Mouse (Mus musculus) ovary, postnatal 10 days (tissue): ENCODE data around the gene Snrpd2.

Experiments
- DNase-seq: peaks from one replicate; pipeline ENCODE4 v3.0.0; 2022; ENCODE audit warnings: low spot score

Snrpd2 gene

GRCm38 (mm10) chr7:19178035-19178434 is 28.5 kb downstream of the Snrpd2 start:
- DNase-seq, result no peak

- no peak for DNase-seq
Observed at GRCm38 (mm10) chr7:19178443-19179092, 29.0 kb downstream of the Snrpd2 start.

- no peak for DNase-seq
Observed at GRCm38 (mm10) chr7:19179173-19179572, 29.7 kb downstream of the Snrpd2 start.

- DNase-seq, result no peak
Observed at GRCm38 (mm10) chr7:19179936-19180335, 30.4 kb downstream of the Snrpd2 start.

- no peak for DNase-seq
Observed at GRCm38 (mm10) chr7:19180862-19181429, 31.4 kb downstream of the Snrpd2 start.

- DNase-seq, result no peak
Observed at GRCm38 (mm10) chr7:19184250-19184649, 34.7 kb downstream of the Snrpd2 start.

DNA sequence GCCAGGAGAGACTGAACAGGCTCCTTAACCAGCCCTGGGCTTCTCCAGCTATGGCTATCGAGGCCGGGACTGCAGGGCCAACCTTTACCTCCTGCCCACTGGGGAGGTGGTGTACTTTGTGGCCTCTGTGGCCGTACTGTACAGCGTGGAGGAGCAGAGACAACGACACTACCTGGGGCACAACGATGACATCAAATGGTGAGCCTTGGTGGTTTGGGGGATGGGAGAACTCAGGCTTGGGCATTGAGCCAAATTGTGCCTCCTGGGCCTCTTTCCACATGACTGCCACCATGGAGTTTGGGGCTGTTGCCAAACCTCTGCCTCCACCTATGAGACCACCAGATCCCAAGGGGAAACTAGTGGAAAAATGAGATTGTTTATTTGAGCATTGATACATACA is 35.2 kb downstream of the Snrpd2 start:
- DNase-seq, result no peak

- DNase-seq, result no peak
Observed at GRCm38 (mm10) chr7:19194676-19195075, 45.2 kb downstream of the Snrpd2 start.

DNA sequence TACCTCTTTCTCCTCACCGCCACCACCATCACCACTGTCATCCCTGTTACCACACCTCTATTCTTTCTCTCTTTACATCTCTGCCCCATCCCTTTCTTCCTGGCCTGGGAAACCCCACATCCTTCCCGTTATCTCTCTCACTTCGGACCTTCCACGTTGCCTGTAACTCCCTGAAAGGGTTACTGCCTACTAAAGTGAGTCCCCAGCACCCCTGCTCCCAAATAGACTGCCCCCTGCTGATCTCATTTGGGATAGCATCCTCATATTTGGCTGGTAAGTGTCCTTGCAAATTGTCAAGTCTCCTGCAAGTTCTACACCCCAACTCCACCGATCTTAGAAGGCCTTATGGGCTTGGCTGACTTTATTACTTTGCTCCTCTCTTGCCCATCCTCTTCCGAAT is 47.2 kb downstream of the Snrpd2 start:
- no peak for DNase-seq

GRCm38 (mm10) chr7:19197985-19198384 is 48.5 kb downstream of the Snrpd2 start:
- DNase-seq, result no peak

DNA sequence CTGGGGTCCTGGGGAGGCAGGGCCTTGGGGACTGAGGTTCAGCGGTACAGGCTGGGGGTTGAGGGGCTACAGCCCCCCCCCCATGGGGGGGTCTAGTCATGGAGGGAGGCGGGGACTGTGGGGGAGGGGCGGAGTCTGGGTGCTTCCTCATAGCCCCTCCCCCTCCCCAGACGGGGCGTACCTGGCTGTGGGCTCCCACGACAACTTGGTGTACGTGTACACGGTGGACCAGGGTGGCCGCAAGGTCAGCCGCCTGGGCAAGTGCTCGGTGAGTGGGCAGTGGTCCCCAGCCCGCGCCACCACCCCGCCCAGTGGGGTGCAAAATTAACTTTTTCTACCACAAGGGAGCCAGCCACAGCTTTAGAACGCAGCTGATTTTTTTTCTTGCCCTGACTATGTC is 52.1 kb downstream of the Snrpd2 start:
- no peak for DNase-seq

- DNase-seq, result no peak
Observed at GRCm38 (mm10) chr7:19202065-19202850, 52.7 kb downstream of the Snrpd2 start.
